Mouse (Mus musculus) adrenal gland, adult 2 months (tissue): ENCODE data around the gene Mup3. TPM values are rescaled to one million over a fixed set of nuclear protein-coding genes. Genes with fewer than 3 reads are reported as not detected.
"Not testable (repeated sequence)": the region's sequence is repeated elsewhere in the genome, so short reads cannot be mapped to it uniquely, and the experiment has no call there.

Experiments used
- DNase-seq: peaks from one replicate; pipeline ENCODE4 v3.0.0; 2021
- long read RNA-seq: library from polyadenylated mRNA; stranded (forward); transcript quantifications from one replicate; pipeline ENCODE4 v2.0.0, GENCODE M21; 2021
- polyA plus RNA-seq: library from polyadenylated mRNA; depleted of rRNA; stranded (reverse); fragments of >200 nt; gene quantifications from 2 replicates; pipeline ENCODE4 v1.2.3, GENCODE M21; 2012; rRNA removed
- total RNA-seq, 2 experiments: library from RNA; stranded (reverse); gene quantifications; 2 replicates each; pipeline ENCODE4 v1.2.3; 2021

Gene Mup3
- total RNA-seq (10 to 100 TPM in 1 of 2 experiments, 1 to 10 TPM in 1; 1.4 to 15.0 TPM), polyA plus RNA-seq (0.11 and 1.1 TPM in 2 replicates)
- long read RNA-seq, partial matches to known transcripts = 1 of 2 reads
- long read RNA-seq, other reads (novel, unspliced or antisense) = 0 of 2 reads

DNA sequence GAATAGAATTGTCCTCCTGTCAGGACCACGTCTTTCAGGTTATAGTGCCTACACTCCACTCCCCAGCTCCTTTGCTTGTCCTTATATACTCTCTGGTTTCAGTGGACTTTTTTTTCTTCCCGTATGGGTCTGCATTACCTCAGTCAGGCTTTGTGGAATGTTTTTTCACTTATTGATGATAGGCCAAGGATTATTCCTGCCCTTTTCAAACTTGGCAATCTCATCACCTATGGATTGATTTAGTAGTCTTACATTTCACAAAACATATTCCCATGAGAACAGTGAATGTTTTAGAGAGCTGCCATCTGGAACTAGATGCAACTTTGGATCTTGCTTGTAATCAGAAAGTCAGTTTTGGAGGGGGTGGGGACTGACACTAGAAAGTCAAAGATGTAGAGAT, at the start of gene Mup3:
Gene Mup3, minus strand, starts transcription at position 102 of the 400 bp plus-strand sequence.
- DNase-seq = no peak

GRCm38 (mm10) chr4:62133706-62134105, 46.6 kb upstream of the Mup3 start:
- DNase-seq = peak; percentile 56

- DNase-seq = not testable (repeated sequence)
Measured at GRCm38 (mm10) chr4:62103366-62103765, 16.2 kb upstream of the Mup3 start.

DNA sequence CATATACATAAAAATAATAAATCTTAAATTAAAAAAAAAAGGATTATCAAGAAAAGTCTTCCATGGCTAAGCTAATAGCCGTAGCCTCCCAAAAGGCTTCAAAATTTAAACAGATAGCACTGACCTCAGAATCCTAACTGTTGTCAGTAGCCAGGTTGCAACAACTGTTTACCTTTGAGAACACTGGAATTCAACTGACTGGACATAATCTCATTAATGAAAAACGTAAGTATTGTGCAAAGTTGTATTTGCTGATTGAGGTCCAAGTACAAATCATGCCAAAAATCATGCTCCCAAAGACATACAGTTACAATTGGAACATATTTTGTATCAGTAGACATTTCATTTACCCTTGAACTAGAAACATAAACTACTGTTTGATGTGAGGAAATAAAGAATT, 811 bp upstream of the Mup3 start:
- DNase-seq = no peak

GRCm38 (mm10) chr4:62082755-62083154, 4.4 kb downstream of the Mup3 start:
- peak; percentile 5 for DNase-seq

GRCm38 (mm10) chr4:62075126-62075525, 12.0 kb downstream of the Mup3 start:
- no peak for DNase-seq

DNA sequence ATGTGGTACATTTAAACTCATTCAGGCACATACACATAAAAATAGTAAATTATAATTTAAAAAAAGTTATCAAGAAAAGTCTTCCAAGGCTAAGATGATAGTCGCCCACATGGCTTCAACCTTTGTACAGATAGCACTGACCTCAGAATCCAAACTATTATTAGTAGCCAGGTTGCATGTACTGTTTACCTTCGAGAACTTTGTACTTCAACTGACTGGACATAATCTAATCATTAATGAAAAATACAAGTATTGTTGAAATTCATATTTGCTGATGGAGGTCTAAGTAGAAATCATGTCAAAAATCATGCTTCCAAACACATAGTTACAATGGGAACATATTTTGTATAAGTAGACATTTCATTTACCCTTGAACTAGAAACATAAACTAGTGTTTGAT, 32.4 kb downstream of the Mup3 start:
- not testable (repeated sequence) for DNase-seq

DNA sequence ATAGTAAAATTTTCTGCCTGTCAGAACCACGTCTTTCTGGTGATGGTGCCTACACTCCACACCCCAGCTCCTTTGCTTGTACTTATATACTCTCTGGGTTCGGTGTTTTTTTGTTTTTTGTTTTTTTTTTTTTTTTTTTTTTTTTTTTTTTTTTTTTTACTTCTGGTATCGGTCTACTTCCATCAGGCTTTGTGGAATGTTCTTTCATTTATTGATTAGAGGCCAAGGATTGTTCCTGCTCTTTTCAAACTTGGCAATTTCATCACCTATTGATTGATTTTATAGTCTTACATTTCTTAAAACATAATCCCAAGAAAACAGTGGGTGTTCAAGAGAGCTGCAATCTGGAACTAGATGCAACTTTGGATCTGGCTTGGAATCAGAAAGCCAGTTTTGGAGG, 33.1 kb downstream of the Mup3 start, which contains the start of gene Mup20:
Gene Mup20, minus strand, starts transcription at position 101 of the 400 bp plus-strand sequence.
- not testable (repeated sequence) for DNase-seq

Other genes starting within 250 kb of the Mup3 start
- gene Mup20, start 33.2 kb downstream of the Mup3 start, total RNA-seq = not detected
- not detected in 2 replicates for gene Mup20, start 33.2 kb downstream of the Mup3 start, polyA plus RNA-seq
- not detected for gene Mup21, start 63.5 kb upstream of the Mup3 start, total RNA-seq
- gene Mup21, start 63.5 kb upstream of the Mup3 start, polyA plus RNA-seq = not detected in 2 replicates
- gene Zfp37, start 143.7 kb upstream of the Mup3 start, total RNA-seq = 1 to 10 TPM; 5.3 to 7.3 TPM
- gene Zfp37, start 143.7 kb upstream of the Mup3 start, polyA plus RNA-seq = 0.06 and 0.10 TPM in 2 replicates
- gene Slc31a2, start 175.2 kb upstream of the Mup3 start, total RNA-seq = 10 to 100 TPM; 21.2 to 51.9 TPM
- 40.5 and 44.4 TPM in 2 replicates for gene Slc31a2, start 175.2 kb upstream of the Mup3 start, polyA plus RNA-seq